Mouse (Mus musculus): ENCODE measurements around the gene Dync1i2.

Gene Dync1i2

DNA sequence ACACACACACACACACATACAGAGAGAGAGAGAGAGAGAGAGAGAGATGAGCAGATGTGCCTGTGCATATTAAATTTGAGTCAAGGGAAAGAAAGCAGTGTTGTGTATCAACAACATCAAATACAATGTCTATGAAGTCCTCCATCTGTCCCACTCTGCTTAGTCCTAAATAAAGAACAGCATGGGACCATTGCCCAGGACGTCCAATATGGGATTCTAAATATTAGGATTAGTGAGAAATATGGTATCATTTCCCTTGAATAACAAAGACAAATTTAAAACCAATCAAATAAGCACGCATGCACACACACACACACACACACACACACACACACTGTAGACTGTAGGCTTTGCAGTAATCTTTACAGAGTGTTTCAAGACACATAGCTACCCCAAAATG, 9.6 kb upstream of the Dync1i2 start:
- DNase-seq (ENCODE audit: inconsistent age in 2 of 2, low spot score in 1 of 2) = no peak

DNA sequence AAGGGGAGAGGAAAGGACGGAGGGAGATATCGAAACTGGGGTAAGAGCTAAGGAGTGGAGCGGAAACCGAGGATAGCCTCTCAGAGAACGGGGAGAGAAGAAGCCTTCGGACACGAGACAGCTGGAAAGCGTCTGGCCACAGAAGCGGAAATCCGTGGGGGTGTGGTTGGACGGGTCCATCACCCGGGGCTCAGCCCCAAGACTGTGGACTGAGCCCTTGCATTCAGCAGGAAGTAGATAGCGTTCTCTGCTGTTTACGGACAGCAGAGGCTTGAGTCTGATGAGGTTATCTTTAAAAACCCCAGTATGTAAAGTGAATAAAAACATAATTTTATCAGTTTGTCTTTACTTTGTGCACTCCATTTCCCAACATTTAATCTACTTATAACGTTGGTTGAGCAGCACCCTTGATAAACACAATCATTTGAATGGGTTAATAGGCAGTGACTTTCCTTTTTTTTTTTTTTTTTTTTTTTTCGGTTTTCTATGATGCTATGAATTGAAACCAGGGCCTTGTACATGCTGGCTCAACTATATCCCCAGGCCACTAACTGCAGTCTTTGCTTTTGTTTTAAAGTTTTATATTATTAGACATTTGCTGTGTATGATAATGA, 7.6 kb upstream of the Dync1i2 start:
- DNase-seq (ENCODE audit: inconsistent age in 2 of 2, low spot score in 1 of 2) = no peak

DNA sequence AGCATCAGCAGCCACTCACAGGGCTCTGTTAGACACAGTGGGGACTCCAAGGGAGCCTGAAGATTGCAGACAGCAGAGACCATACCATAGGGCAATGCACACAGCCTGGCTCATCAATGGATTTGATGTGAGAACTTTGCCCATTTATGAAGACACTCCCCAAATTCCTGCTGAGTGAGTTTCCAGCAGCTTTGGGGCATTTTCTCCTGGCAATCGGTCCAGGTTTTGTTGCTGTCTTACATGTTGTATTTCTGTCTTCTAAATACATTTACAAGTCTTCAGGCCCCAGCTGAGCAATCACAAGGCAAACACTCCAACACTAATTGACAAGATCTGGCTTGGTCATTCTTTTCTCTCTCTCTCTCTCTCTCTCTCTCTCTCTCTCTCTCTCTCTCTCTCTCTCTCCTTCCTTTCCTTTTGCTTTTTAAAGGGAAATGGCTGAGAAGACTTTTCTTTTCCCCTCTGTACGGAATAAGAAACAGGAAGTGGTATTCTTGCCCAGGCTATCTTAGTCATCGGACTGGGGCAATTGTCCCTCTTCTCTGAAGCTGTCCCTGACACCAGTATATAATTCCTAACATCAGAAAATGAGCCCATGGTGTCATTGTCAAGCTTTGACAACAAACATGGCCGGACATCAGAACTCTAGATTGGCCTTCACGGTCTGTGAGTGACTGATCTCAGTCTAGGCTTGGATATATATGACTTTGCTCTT, 2.3 kb upstream of the Dync1i2 start:
- no peak for DNase-seq (ENCODE audit: inconsistent age in 2 of 2, low spot score in 1 of 2)

DNA sequence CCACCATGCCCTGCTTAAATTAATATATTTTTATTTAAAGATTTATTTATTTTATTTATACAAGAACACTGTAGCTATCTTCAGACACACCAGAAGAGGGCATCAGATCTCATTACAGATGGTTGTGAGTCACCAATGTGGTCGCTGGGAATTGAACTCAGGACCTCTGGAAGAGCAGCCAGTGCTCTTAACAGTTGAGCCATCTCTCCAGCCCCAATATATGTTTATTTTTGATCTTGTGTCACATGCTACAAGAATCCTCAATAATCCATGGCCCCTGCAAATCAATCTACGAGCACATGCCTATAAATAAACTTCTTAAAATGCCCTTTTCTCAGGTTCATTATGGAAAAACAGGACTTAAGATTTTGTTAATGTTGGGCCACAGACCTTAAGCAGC, 410 bp upstream of the Dync1i2 start:
- DNase-seq (ENCODE audit: inconsistent age in 2 of 2, low spot score in 1 of 2) = peak in 1 of 2 experiments; percentile 11

DNA sequence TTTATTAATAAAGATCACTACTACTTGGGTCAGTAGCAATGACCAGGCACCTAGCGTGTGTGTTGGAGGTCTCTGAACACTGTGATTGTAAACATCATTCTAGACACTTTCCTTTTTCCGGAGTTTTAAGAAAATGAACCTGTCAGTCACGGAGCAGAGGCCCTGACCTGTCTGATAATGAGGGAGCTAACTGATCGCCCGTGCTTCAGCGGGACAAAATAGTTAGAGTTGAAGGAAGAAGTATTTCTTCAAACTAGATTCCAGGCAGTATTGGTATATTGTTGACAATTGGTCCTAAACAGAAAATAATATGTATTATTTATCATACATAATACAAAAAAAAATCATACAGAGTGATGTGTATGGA, 837 bp downstream of the Dync1i2 start:
- no peak for DNase-seq (ENCODE audit: inconsistent age in 2 of 2, low spot score in 1 of 2)

DNA sequence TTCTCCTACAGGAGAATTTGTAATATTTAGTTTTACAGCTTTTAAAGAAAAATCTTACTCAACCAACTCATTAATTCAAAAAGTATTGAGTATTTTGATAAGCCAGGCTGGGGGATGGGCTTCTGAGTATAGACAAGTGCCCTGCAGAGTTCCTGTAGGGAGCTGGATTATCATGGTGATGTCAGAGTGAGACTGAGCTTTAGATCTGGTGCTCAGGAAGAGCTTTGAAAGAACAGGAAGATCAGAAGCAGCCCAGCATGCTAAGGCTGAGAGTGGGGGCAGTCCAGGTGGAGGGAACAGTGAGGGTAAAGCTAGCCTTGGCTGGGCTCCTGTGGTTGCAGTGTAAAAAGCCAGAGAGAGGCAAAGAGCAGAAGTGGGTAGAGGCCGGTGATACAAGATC, 9.5 kb downstream of the Dync1i2 start:
- no peak for DNase-seq (ENCODE audit: inconsistent age in 2 of 2, low spot score in 1 of 2)

DNA sequence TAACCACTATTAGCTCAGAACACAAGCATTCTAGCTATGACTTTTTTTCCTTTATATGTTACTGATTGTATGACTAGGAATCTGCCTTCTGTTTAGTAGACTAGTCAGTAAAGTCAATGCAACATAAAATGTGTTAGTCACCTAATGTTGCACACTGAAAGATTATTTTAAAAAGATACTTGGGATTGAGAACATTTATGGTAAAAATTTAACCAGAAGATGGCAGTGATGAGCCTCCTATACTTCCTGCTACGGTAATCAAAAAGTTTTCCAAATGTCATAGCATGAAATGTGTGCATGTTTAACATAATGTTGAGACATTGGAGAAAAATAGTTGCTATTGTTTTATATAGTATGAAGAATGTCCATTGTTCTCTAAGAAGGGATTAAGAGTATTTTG, 15.9 kb downstream of the Dync1i2 start:
- no peak for DNase-seq (ENCODE audit: inconsistent age in 2 of 2, low spot score in 1 of 2)

DNA sequence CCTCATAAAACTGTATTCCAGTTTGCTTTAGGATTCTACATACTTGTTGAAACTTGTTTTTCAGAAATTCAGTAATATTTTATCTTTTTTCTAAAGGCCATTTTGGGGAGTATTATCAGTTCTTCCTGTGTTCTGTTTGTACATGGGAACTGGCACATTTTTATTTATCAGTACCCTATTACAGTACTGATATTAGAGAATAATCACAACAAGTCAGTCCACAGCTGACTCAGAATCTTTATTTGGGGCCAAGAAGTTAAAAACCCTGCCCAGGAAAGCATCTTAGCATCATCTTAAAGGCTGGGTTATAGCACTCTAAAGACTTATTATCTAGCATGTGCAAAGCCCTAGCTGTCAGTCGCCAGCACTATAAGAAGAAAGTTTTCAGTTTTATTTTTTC, 18.1 kb downstream of the Dync1i2 start:
- DNase-seq (ENCODE audit: inconsistent age in 2 of 2, low spot score in 1 of 2) = no peak

DNA sequence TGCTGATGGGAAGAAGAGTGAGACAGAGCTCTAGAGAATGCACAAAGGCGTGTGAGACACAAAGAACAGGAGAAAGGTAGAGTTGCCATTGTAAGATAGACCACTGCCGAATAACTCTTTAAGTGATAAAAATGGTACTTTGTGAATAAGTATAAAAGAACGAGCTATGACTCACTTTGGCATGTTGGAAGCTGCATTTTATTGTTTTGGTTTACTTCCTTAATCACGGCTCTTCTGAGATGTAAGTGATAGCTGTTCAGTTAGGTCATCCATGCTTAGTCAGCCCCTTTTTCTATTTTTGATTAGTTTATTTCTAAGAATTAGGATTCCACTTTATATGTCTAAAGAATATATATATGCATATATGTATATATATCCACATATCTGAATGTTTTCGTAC, 20.4 kb downstream of the Dync1i2 start:
- no peak for DNase-seq (ENCODE audit: inconsistent age in 2 of 2, low spot score in 1 of 2)

DNA sequence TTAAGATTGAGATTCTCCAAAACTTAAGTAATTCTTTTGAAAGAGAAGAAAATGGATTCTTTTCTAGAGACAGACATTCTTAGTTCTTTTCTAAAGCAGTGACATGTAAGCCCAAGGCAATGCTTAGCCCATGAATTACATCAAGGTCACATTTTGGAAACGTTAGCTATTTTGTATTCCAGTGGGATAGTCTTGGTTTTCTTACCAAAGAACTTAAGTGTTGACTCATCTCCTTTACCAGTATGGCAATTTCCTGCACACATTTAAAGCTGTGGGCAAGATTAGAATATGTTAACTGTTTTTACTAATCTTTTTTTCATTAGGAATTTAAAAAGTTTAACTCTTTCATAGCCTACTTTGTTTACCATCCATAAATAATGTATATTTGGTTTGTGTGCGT, 21.5 kb downstream of the Dync1i2 start:
- no peak for DNase-seq (ENCODE audit: inconsistent age in 2 of 2, low spot score in 1 of 2)

DNA sequence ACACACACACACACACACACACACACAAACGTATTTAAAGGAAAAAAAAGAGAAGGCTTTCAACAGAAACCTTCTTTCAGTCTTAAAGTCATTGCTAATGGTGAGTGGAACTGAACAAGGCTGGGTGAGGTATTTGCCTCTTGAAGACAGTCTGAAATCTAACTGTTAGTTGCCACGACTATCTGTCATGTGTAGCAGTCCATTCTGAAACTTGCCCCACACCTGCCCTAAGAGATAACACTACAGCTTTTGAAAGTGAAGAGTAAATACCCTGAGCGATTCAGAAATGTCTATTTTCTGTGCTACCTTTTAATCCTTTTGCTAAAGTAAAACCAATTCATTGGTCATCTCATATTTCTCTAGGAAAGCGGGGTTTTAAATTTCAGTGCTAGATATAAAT, 23.9 kb downstream of the Dync1i2 start:
- no peak for DNase-seq (ENCODE audit: inconsistent age in 2 of 2, low spot score in 1 of 2)

DNA sequence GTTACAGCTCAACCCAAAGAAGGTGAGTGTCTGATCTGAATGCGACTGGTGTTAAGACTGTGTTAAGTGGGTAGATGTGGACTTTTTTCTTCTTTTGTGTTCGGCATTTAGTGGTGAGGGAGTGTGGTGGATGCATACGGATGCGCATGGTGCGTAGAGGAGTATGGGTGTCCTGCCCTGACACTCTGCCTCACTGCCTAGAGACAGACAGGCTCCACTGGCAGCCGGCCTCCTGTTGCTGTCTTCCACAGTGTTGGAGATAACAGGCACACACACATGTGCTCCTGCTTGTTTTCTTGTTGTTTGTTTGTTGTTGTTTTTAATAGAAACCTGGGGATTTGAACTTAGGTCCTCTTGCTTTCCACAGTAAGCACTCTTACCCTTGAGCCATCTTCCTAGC, 24.5 kb downstream of the Dync1i2 start:
- DNase-seq (ENCODE audit: inconsistent age in 2 of 2, low spot score in 1 of 2) = no peak

DNA sequence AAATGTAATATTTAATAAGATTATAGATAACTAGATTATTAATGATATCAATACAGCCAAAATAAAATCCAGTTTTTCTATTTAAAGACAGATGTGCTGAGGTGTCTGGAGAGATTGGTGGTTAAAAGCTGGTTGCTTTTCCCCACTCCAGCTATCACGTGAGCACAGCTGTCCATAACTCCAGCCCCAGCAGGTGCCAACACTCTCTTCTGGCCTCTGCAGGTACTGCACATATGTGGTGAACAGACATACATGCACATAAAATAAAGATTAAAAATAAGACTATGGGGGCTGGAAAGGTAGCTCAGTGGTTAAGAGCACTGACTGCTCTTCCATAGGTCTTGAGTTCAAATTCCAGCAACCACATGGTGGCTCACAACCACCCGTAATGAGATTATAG, 30.0 kb downstream of the Dync1i2 start:
- no peak for DNase-seq (ENCODE audit: inconsistent age in 2 of 2, low spot score in 1 of 2)

DNA sequence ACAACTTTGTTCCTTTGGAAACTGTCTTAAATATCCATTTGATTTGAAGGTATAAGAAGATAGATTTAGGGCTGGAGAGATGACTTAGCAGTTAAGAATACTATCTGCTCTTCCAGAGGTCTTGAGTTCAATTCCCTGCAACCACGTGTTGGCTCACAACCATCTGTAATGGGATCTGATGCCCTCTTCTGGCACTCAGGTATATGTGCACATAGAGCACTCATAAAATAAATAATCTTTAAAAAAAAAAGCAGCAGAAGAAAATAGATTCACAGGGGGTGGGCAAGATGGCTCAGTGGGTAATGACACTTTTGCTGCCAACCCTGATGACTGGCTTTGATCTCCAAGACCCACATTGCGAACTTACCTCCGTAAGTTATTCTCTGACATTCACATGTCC, 30.7 kb downstream of the Dync1i2 start:
- DNase-seq (ENCODE audit: inconsistent age in 2 of 2, low spot score in 1 of 2) = no peak

DNA sequence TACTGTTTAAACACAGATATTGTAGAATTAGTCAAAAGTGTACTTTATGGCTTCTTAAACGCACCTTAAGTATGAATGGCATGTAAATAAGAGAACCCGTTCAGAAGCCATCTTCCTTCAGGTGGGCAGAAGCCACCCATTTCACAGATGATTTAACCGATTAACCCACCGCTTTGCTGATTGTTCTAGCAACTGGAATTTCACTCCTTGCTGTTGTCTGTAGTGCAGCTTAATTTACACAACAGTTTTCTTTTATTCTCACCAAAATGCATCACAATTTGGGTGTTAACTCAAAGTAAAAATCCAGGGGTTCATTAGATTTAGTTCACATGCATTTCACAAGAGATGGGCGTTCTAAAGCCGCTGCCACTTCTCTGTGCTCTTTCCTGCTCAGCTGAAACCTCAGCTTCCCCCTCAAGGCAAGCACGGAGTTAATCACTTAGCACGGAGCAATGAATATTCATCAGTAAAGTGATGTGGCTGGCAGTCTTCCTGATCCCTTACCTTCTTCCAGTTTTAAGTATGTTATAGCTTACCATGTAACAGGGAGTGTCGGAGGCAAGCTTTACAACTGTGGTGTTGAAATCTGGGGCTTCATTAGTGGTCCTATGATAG, 31.7 kb downstream of the Dync1i2 start:
- DNase-seq (ENCODE audit: inconsistent age in 2 of 2, low spot score in 1 of 2) = no peak

DNA sequence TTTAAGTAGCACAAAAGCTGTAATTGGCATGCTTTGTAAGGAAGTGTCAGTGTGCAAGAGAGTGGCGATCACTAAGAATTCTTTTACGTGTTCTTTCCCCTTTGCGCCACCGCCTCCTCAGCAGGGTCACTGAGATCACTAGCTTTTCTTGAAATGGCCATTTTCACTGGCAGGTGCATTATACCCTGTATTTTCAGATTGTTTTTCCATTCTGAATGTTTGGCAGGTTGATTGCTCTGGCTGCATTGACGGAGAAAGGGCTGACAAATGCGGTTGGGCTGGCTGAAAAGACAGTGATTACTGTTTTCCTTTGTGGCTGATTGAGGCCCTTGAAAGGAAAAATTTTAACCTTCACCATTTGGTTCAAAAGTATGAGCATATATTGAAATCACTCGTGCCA, 33.3 kb downstream of the Dync1i2 start:
- DNase-seq (ENCODE audit: inconsistent age in 2 of 2, low spot score in 1 of 2) = no peak

DNA sequence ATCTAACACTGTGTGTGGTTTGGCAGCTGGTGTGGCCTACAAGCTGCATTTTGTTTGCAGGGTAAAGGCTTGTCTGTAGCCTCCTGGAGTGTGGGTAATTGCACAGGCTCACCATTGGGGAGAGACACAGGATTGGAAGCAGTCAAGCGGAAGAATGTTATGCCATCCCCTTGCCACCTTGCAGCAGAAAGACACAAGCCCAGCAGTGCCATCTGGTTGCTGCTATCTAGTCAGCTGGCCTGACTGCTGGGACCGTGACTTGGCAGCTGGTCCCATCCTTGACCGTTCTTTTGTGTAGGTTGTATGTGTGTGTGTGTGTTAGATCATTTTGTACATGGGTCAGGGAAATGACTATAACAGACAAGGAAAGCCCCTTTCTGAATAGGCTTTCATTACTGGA, 33.9 kb downstream of the Dync1i2 start:
- DNase-seq (ENCODE audit: inconsistent age in 2 of 2, low spot score in 1 of 2) = no peak

DNA sequence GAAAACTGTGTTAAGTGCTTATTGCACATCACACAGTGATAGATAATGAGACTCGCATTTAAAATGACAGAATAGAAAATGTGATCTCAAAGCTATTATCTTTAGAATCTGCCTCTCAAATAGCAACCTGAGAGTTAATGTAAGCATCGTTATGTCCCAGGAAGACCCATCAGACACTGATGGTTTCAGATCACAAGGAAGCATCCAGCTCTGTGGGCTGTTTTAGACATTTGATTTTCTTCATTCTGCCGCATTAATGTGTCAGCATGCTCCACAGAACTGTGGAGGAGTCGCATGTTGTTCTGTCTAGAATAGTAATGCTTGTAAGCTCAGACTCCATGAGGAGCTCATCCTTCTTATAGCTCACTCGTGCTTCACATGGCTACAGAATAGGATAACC, 34.6 kb downstream of the Dync1i2 start:
- DNase-seq (ENCODE audit: inconsistent age in 2 of 2, low spot score in 1 of 2) = no peak

DNA sequence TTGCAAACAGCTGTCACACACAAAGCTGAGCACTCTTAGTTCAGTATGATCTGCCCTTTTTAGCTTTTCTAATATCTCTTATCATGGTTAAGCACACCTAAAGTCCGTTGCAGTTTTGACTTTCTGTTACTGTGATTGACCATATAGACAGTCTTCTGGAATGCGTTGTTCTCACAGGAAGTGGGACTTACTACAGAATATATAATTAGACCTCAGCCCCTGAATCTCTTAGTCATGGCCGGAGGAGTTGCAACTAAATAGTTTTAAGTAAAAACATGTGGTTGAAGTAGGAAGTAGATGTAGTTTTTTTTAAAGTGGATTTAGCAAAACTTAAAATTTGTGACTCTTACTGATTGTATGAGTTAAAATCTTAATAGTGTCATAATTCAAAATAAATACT, 36.6 kb downstream of the Dync1i2 start:
- no peak for DNase-seq (ENCODE audit: inconsistent age in 2 of 2, low spot score in 1 of 2)

DNA sequence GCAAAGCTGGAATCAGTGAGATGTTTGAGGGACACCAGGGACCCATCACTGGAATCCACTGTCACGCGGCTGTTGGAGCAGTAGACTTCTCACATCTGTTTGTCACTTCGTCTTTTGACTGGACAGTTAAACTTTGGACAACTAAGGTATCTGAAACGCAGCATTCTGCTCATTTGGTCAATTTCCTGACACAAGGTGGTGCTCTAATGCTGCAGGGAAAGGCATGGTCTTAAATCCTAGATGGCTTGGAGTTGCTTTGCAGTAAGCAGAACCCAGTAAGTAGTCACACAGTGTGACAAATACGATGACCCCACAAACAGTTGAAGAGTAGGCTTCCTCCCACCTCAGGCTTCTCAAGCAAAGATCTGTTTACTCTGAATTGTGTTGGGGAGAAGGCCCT, 39.3 kb downstream of the Dync1i2 start:
- peak in 1 of 2 experiments; percentile 72 for DNase-seq (ENCODE audit: inconsistent age in 2 of 2, low spot score in 1 of 2)

DNA sequence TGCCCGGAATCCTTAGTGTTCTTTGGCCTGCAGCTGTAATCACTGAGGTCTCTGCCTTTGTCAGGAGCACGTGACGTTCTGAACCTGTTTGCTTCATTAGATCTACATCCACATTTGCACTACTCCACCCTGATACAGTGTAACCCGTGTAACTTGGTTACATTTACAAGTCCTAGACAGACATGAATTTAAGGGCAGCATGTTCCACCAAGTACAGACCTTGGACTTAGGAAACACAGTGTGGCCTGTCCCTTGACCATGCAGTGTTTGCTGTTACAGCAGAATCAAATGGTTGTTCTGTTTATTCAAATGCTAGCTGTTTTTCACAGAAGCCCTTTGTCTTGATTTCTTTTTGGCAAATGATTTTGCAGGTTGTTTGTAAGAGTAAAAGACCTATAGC, 43.3 kb downstream of the Dync1i2 start:
- no peak for DNase-seq (ENCODE audit: inconsistent age in 2 of 2, low spot score in 1 of 2)

DNA sequence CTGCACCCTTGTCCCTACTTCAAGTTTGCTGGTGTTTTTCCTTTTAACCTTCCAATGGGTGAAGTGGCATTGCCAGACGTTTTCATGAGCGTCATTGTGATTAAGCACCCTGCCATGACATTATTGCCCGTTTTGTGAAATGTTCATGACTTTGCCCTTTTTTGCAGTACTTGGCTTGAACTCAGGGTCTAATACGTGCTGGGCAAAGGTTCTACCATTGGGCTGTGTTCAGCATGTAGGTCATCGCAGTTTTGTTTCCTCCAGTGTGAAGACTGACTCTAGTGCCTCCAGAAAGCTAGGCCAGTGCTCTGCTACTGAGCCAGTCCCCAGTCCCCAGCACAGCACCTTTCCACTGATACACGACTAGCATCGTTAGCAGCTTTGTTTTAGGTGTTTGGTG, 45.1 kb downstream of the Dync1i2 start:
- DNase-seq (ENCODE audit: inconsistent age in 2 of 2, low spot score in 1 of 2) = peak in 1 of 2 experiments; percentile 73

DNA sequence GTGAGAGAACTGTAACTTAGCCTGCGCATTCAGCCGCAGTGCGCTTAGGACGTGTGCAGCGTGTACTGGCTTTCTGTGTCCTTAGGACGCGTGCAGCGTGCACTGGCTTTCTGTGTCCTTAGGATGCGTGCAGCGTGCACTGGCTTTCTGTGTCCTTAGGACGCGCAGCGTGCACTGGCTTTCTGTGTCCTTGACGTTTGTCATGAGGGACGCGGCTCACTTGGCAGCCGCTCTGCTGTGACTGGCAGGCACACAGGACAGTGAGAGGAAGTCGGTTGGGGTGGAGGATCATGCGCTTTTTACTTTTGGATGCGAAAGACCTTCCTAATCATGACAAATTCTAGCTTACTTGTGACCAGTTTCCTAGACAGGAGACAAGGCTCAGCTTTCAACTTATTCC, 53.1 kb downstream of the Dync1i2 start:
- DNase-seq (ENCODE audit: inconsistent age in 2 of 2, low spot score in 1 of 2) = peak; percentile 85 to 92

All from adrenal gland, adult (tissue).